Mouse (Mus musculus) testis, adult 2 months (tissue): Measurements from ENCODE around the gene Fam217b.

Source experiments
- CTCF ChIP-seq: fragments of 200-500 bp; IDR thresholded peaks from 2 replicates; pipeline ENCODE4 v1.5.1; 2012; ENCODE audit warnings: low read depth, mild to moderate bottlenecking, inconsistent platforms, low read length, moderate library complexity; ENCODE audit not compliant: control insufficient read depth, insufficient read depth, insufficient replicate concordance
- POLR2A ChIP-seq: fragments of 200-500 bp; IDR thresholded peaks from 2 replicates; pipeline ENCODE4 v1.6.1; 2012; ENCODE audit warnings: low read depth, mild to moderate bottlenecking, inconsistent platforms, low read length, moderate library complexity; ENCODE audit not compliant: control insufficient read depth

- TF ChIP-seq CTCF: no peak
- TF ChIP-seq POLR2A: no peak
These were observed 7.3 kb downstream of the Fam217b start for GRCm38 (mm10) chr2:178421603-178422002.
